Mouse (Mus musculus) yolk sac, embryonic 10.5 days (tissue): ENCODE data around the gene Slc13a1.
"Not testable (repeated sequence)": the region's sequence is repeated elsewhere in the genome, so short reads cannot be mapped to it uniquely, and the experiment has no call there.

Experiments used
- DNase-seq: peaks from one replicate; pipeline ENCODE4 v3.0.0-alpha.2; 2017; ENCODE audit warnings: low spot score

The Slc13a1 gene

GRCm38 (mm10) chr6:24167734-24168327, at the start of gene Slc13a1:
Gene Slc13a1, minus strand, starts transcription at chr6:24168092.
- no peak for DNase-seq

DNA sequence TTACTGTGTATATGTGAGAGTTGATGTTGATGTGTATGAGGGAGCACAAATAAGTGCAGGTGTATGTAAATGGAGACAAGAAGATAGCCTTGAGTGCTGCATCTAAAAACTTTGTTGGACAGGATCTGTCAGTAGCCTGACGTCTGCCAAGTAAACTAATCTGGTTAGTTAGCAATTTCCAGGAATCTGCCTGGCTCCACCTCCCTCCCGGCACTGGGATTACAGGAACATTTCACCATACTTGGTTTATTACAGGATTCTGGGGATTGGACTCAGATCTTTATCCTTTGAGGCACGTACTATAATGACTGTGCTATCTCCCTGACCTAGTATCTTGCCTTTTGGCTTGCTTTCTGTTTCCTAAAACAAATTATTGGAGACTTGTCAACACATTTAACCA, 40.0 kb upstream of the Slc13a1 start:
- DNase-seq, result no peak

DNA sequence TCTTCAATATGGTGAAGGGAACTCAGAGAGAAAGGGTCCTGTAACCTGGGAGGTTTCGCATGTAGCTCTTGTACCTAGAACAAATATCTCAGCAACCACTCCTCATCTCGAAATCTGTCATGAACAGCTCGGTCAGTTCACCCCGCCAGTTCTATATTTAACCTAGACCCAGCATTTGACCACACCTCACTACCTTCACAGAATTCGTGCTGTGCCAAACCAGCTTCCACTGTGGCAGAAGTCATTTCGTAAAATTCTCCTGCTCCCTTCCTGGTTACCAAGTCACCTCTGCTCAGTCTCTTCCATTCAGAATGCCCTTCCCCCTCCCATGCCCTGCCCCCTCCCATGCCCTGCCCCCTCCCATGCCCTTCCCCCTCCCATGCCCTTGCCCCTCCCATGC, 34.3 kb upstream of the Slc13a1 start:
- no peak for DNase-seq

DNA sequence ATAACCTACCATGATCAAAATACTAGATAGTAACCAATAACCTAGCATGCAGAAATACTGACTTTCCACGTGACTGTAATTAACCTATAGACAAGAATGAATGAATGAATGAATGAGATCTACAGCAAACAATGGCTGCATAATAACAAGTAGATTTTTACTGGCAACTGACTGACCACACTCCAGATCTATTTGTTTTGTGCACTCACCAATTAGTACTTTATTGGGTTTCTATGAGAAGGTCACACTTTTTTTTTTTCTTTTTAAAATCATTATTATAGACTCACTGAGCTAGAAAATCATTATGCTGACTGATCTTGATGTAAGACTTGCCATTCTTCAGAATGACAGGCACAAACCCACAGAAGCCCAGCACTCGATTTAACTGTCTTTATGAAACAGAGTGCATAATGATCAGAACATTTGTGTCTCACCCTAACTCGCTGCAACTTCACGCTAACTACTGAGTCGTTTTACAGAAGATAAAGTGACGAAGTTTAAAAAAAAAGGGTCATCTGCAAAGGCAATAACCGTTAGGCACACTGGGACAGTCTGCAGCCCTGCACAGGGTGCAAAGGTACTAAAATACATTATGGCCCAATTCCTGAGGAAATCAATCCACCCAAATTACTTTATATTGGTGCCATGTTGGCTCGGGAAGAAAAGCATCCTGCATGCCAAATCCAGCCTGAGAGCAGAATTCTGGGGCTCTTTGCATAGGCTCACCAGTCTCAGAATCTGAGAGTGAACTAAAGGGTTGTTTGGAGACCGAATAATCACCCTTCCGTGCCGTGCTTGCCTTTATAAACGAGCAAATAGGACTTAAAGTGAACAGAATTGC, 33.0 kb upstream of the Slc13a1 start:
- DNase-seq, result no peak

GRCm38 (mm10) chr6:24197501-24198195, 29.8 kb upstream of the Slc13a1 start:
- DNase-seq, result not testable (repeated sequence)

DNA sequence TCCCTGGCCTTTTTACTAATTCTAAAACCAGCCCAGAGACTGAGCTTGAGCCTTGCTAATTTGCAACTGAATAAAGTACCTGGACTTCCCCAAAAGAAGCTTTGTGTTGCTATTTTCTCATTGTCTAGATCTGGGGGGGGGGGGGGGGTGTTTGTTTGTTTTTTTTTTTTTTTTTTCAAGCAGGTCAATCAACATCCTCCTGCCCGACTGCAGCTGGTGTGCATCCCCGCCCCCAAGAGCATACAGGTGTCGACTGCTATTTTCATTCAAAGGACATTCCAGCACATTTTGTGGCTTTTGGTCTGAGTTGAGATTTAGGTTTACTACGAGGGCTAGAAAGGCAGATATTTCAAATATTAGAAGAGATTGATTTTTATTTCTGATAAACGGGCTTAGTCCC, 28.5 kb upstream of the Slc13a1 start:
- DNase-seq, result not testable (repeated sequence)

DNA sequence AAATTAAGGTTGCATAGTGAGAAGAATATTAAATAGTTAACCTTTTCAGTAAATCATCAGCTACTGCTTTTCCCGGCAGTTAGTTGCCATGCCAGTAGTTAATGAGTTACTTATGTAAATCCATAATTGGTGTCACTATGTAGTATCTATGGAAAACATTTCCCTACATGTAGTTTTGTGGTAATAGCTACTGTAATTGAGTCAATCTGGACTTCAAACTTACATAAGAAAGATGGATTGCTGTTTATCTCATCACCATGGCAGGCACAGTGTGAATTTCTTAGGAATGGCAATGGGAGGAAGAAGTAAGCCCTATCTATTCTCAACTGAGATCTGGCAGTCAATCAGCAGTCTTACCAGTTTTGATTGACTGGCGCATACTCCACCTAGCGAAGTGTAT, 15.5 kb upstream of the Slc13a1 start:
- DNase-seq, result no peak

DNA sequence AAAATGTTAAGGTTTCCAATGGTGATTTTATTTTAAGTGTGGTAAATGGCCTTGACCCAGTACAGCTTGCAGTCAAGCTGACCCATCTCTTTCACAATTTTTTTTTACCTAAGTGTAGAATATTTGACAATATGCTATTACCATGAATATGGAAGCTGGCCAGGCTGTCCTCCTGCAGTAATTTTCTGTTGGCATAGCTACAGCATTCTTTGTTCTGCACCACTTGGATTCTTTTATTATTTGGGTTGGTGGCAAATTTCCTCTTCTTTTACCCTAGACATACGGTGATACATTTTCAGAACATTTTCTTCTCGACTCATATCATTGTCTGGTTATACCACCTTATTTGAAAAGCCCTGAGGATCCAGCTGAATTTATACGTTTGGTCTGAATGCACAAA, 7.5 kb upstream of the Slc13a1 start:
- DNase-seq, result no peak

DNA sequence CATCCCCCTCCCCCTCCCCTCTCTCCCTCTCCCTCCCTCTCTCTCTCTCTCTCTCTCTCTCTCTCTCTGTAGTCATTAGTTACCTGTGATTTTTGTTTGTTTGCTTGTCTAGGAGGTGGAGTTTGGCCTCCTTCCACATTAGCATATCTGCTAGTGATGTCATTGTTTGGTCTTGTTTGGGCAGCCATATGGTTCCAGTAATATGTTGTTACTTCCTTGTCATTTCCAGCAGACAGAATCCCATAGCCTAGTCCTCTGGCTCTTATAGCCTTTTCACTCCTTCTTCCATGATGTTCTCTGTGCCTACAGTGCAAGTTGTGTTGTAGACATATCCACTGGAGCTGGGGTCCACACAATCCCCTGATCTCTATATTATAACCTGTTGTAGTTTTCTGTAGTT, 6.1 kb upstream of the Slc13a1 start:
- no peak for DNase-seq

DNA sequence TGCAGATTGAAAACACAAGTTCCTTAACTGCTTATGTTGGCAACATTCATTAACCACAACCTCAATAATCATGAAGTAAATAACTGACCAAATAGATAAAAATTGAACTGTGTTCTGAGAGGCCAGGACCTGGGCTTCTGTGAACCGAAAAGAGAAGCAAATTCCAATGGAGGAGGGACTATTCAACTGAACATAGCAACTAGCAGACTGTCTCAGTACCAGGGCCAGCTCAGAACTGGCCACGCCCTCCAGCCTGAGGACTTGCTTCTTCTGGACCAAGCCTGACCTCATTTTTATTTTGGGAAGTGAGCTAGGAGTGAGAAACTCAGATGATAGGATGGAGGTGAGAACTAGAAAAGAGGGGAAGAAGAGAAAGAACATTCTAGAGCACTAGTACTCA, 4.8 kb upstream of the Slc13a1 start:
- DNase-seq, result no peak

DNA sequence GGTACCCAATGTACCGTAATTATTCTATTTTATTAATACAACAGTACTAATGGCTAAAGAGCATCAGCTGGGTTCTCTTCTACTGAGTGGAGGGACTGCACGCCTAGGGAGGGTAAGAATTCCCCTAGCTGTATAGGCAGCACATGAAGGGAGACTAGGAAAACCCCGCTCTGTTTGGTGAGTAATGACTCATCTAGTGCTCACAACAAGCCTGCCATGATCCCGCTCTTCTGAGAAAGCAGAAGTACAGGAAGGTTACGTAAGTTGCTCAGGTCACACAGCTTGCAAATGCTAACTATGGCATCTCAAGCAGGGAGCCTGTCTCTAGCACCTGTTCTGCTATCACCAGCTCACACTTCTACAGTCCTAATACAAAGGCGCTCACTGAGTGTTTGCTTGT, 1.1 kb downstream of the Slc13a1 start:
- no peak for DNase-seq

- DNase-seq, result no peak
Measured at GRCm38 (mm10) chr6:24165249-24165648, 2.6 kb downstream of the Slc13a1 start.

- DNase-seq, result no peak
Measured at GRCm38 (mm10) chr6:24159795-24160194, 8.1 kb downstream of the Slc13a1 start.

- no peak for DNase-seq
Measured at GRCm38 (mm10) chr6:24154901-24155300, 13.0 kb downstream of the Slc13a1 start.

DNA sequence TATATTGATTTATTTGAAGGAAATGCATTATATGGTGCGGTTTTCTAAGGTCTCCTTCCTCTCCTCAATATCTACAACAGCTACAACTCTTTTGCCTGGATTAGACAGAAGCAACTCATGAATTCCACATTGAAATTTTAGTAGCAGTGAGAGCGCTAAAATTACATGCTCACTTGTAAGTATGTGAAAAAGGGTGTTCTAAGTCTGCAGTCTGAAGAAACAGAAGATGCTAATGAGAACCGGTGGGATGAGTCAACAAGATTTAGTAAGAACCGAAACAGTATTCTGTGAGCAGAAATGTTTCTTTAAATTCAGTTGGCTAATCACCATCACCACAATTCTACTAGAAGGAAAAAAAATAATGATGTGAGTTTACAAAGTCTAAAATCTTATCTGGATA, 34.9 kb downstream of the Slc13a1 start:
- no peak for DNase-seq

- DNase-seq, result no peak
Measured at GRCm38 (mm10) chr6:24122632-24123031, 45.3 kb downstream of the Slc13a1 start.

DNA sequence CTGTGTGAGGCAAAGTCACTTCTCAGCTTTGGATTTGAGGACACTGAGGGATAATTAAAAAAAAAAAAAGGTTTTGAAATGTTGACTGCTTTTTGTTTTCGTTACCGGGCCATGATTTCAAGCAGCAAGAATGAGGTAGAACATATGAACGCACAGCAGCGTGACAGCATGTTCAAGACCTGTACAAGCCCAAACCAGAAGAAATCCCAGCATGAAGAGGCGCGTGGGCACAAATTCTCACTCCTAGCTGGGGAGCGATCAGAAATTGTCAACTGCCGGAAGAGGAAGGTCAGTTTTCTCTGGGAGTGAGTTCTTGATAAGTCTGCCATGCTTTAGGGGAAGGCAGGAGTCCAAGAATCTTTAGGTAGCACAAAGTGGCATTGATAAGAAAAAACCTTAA, 56.3 kb downstream of the Slc13a1 start:
- DNase-seq, result no peak

DNA sequence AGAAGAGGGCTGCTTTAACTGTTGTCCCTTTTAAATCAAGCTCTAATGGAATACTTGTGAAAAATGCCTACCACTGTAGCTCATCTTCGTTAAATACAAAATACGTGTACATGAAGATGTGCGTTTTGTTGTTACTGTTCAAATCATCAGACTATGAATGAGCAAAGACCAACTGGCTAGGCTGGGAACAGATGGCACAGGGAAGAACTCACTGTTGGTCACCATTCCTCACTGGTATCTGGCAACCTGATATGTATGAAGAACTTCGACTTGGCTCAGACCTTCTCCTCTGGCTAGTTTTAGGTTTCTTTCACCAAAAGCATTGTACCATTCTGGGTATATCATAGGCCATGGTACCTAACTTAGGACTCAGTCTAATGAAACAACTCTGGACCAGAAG, 59.4 kb downstream of the Slc13a1 start:
- no peak for DNase-seq

- no peak for DNase-seq
Measured at GRCm38 (mm10) chr6:24106157-24106556, 61.7 kb downstream of the Slc13a1 start.

DNA sequence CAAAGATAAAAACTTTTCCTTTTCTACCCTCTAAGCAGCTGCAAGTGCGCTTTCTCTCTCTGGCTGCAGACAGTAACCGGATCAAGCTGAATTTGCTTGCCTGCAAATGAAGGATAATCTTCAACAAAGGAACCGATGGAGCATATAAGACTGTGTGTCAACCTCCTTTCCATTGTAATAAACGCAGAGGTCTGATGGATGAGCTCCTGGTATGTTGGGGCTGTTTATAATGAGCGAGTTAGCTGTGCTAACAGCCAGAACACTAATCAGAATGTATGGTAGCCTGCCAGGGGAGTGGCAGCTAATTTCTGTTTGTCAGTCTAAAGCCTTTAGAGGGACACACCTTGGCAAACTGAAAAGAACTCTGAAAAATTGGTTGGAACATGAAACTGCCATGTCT, 62.2 kb downstream of the Slc13a1 start:
- DNase-seq, result no peak

- no peak for DNase-seq
Measured at GRCm38 (mm10) chr6:24101281-24101680, 66.6 kb downstream of the Slc13a1 start.

DNA sequence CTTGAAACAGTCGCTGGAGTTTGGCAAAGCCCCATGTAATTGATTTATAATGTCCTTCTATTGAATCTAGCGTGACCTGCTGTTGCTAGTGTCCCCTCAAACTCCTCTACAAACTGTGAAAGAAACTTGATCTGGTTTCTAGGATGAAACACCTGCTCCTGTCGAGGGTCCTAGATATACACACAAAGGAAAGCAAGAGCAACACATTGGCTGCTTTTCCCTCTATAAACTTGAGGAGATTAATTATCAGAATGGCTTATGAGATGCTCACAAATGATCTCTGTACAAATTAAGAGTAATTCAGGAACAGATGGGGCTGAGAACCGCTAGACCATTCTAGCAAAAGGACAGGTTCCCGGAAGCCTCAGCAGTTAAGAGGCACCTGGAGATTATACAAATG, 67.2 kb downstream of the Slc13a1 start:
- no peak for DNase-seq

- no peak for DNase-seq
Measured at GRCm38 (mm10) chr6:24097400-24097799, 70.5 kb downstream of the Slc13a1 start.
